Mouse (Mus musculus) G1E (cell line): Measurements from ENCODE around the gene Otud7b. TPM values are rescaled to one million over a fixed set of nuclear protein-coding genes. Genes with fewer than 3 reads are reported as not detected.
"Not testable (repeated sequence)": the region's sequence is repeated elsewhere in the genome, so short reads cannot be mapped to it uniquely, and the experiment has no call there.

ENCODE experiments used
- ATAC-seq: 2 replicates; pipeline ENCODE4 v1.8.0; 2016; ENCODE audit warnings: mild to moderate bottlenecking; ENCODE audit not compliant: insufficient number of reproducible peaks, poor library complexity, low FRiP score, severe bottlenecking; ENCODE audit errors: extremely low read depth
- DNase-seq: peaks from one replicate; pipeline ENCODE4 v3.0.0; 2012; ENCODE audit warnings: low spot score
- H3K27me3 ChIP-seq: 2 replicates; pipeline ENCODE4 v1.6.1; 2012; ENCODE audit warnings: mild to moderate bottlenecking, low read length, inconsistent platforms; ENCODE audit not compliant: insufficient read depth
- H3K36me3 ChIP-seq: replicated peaks from 2 replicates; pipeline ENCODE3; 2012; ENCODE audit warnings: mild to moderate bottlenecking, inconsistent platforms
- H3K4me1 ChIP-seq: 2 replicates; pipeline ENCODE4 v1.6.1; 2012; ENCODE audit warnings: low read depth, low read length, inconsistent platforms, mixed read lengths; ENCODE audit not compliant: insufficient read depth
- H3K4me3 ChIP-seq: 2 replicates; pipeline ENCODE4 v1.5.1; 2012; ENCODE audit warnings: low read depth, mild to moderate bottlenecking, inconsistent platforms, low read length, moderate library complexity, mixed read lengths
- H3K9me3 ChIP-seq: replicated peaks from 2 replicates; pipeline ENCODE4 v1.6.1; 2012; ENCODE audit warnings: inconsistent platforms
- CTCF ChIP-seq: IDR thresholded peaks from 2 replicates; pipeline ENCODE4 v1.5.1; 2012; ENCODE audit warnings: low read depth, low read length, inconsistent platforms, mixed read lengths
- GATA1 ChIP-seq: IDR thresholded peaks from 2 replicates; pipeline ENCODE4 v1.6.1; 2012; ENCODE audit warnings: borderline replicate concordance, low read length, inconsistent platforms, mixed read lengths
- GATA2 ChIP-seq: IDR thresholded peaks from 2 replicates; pipeline ENCODE4 v1.6.1; 2012; ENCODE audit warnings: low read depth, low read length, inconsistent platforms, borderline replicate concordance
- POLR2AphosphoS5 ChIP-seq: IDR thresholded peaks from 2 replicates; pipeline ENCODE4 v1.6.1; 2012; ENCODE audit warnings: low read depth, low read length, inconsistent platforms; ENCODE audit not compliant: insufficient replicate concordance
- TAL1 ChIP-seq: conservative IDR thresholded peaks from 2 replicates; pipeline ENCODE4 v1.6.1; 2012; ENCODE audit warnings: low read depth, low read length, inconsistent platforms, mixed read lengths
- polyA plus RNA-seq: library from polyadenylated mRNA; stranded (reverse); fragments of >175 nt; gene quantifications from 2 replicates; pipeline ENCODE4 v1.2.3, GENCODE M21; 2012
- total RNA-seq, 2 experiments: library from RNA; stranded (forward) in 1 of 2; stranded (reverse) in 1 of 2; fragments of 200-1000 nt in 1 of 2; fragments of >200 nt in 1 of 2; fragmentation: Nextera tagmentation in 1 of 2; gene quantifications; 2 replicates each; pipeline ENCODE4 v1.2.3; 2014 to 2017

Gene Otud7b
- total and polyA plus RNA-seq, 3 experiments, result 10.1 to 22.1 (median 11.8) TPM

DNA sequence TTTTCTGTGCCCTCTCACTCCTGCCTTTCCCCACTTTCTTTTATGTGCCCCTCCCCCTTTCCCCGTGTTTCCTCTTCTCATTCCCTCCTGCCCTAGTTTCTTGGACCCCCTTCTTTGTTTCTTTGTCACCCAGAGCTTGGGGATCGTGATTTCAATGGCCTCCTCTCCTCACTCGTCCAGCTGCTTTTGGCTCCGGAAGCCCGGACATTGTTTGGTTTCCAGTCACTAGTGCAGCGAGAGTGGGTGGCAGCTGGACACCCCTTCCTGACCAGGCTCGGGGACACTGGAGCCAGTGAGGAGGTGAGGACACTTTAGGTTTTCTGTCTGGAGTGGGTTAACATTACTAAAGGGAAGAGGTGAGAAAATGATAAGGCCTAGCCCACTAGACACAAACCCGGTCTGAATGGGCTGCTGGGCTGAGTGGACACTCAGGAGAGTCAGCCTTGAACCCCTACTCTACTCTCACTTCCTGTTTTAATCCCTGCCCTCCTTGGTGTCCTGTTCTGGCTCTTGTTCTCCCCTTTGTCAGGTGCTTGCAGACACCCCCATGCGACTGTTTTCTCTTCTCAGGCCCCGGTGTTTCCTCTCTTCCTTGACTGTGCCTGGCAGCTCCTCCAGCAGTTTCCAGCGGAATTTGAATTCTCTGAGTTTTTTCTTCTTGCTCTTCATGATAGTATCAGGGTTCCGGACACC lies 64.3 kb downstream of the Otud7b start:
- Histone ChIP-seq H3K27me3 (peaks cover 13% of the 10 kb centered on the region), H3K36me3 (peaks cover 31% of the 10 kb centered on the region), H3K9me3 (no peaks in the 10 kb centered on the region), H3K4me3 (no peak overlapping the region), H3K4me1 (peaks cover 25% of the 10 kb centered on the region)
- DNase-seq, result no peak
- TF ChIP-seq GATA1 (no peak), CTCF (no peak), GATA2 (no peak)
- ATAC-seq, result no peak

DNA sequence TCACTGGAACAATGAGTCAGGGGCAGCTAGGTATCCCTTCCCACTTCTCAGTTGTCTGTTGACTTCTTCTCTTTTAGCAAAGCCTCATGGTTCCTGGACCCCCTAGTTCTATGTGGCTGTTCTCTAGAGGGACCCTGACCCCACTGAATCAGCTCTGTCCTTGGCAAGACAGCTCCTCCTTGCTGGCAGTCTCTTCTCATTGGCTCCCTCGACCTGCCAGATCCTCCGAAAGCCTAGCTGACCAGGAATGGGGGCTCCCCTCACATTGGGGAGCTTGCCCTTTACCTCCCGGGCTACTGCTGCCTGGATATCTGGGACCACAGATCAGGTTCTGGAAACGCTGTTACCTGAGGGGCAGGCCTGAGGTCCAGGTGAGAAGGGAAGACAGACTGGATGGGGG lies 65.9 kb downstream of the Otud7b start:
- Histone ChIP-seq H3K4me3 (peak overlapping the region; percentile 31; the same call in 1 of the 2 replicates), H3K9me3 (no peaks in the 10 kb centered on the region), H3K27me3 (no peaks in the 10 kb centered on the region), H3K4me1 (peaks cover 41% of the 10 kb centered on the region), H3K36me3 (peaks cover 46% of the 10 kb centered on the region)
- TF ChIP-seq GATA2, result no peak
- TF ChIP-seq TAL1, result no peak
- TF ChIP-seq GATA1, result no peak
- TF ChIP-seq POLR2AphosphoS5, result no peak
- TF ChIP-seq CTCF, result no peak
- DNase-seq (no peak), ATAC-seq (no peak)

DNA sequence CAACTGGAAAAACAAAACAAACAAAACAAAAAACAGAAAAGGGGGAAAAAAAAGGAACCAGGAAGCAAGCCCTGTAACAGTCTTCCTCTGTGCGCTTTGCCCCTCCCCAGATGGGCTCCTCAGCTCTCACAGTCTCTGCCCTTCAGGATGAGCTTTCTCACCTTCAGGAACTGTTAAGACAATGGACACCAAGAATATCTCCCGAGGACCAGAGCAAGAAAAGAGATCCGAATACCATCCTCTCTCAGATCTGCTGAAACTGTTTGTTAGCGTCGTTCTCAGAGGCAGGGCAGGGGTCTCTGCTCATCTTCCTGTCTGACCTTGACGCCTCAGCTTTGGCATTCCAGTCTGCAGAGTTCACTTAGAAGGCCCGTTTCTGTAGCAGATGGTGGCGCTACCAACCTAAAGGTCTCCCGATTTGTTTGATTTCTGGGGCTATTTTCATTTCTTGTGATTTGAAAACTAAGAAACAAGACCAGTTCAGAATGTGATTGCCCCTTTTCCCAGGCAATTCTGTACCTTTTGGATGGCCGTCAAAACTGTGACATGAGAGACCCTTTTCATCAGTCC lies 66.7 kb downstream of the Otud7b start:
- TF ChIP-seq POLR2AphosphoS5 (no peak), TAL1 (no peak), GATA1 (no peak), CTCF (no peak), GATA2 (no peak)
- peak overlapping the region; percentile 94 for H3K4me3 ChIP-seq
- H3K4me1 ChIP-seq, result peaks cover 47% of the 10 kb centered on the region
- H3K27me3 ChIP-seq, result no peaks in the 10 kb centered on the region
- no peaks in the 10 kb centered on the region for H3K9me3 ChIP-seq
- ATAC-seq, result no peak
- H3K36me3 ChIP-seq, result peaks cover 53% of the 10 kb centered on the region
- DNase-seq, result no peak

- Histone ChIP-seq H3K36me3 (peaks cover 59% of the 10 kb centered on the region), H3K4me3 (peak overlapping the region; percentile 94), H3K9me3 (no peaks in the 10 kb centered on the region), H3K27me3 (no peaks in the 10 kb centered on the region), H3K4me1 (peaks cover 53% of the 10 kb centered on the region)
- no peak; the same call in 1 of the 2 replicates for ATAC-seq
- TF ChIP-seq GATA2, result no peak
- no peak for TF ChIP-seq CTCF
- no peak for TF ChIP-seq GATA1
- no peak for TF ChIP-seq TAL1
- no peak for TF ChIP-seq POLR2AphosphoS5
- no peak for DNase-seq
These were observed 67.4 kb downstream of the Otud7b start for GRCm38 (mm10) chr3:96171583-96172196.

DNA sequence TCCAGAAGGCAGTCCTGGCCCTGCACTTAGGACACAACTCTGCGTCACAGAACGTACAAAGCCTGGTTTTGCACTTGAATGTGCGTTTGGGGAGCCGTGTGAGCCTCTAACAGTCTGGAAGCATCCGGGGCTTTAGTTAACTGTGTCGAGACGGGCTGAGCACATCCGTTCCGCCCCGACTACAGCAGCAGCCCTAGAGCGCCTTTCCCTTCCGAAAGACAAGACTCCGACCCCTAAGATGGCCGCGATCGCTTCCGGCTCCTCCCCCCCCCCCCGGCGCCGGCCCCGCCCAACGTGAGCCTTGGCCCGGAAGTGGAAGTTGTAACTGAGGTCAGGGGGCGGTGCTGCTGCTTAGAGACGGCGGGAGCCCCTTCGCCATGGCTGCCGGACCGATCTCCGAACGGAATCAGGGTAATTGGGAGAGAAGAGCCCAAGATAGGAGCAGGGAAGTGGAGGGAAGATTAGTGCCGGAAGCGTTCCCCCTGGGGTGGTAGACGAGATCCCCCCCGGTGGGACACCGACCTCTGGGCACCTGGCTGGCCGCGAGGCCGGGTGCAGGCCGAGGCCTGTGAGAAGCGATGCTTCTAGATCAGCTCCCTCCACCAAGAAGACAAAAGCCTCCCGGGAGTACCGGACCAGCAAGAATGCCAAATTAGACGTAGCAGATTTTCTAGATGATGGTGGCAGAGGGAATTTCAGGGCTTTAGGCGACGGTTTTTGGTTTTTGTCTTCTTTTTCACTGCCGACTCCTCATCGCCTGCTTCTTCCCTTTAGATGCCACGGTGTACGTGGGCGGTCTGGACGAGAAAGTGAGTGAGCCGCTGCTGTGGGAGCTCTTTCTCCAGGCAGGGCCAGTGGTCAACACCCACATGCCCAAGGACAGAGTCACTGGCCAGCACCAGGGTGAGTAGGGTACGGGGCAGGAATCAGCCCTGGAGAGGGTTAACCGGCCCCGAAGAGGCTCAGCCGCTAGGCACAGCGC lies 68.2 kb downstream of the Otud7b start, which contains the start of gene Sf3b4:
Sf3b4 (plus strand) TSS at position 136 of the 982 bp plus-strand sequence.
- no peaks in the 10 kb centered on the region for H3K27me3 ChIP-seq
- no peak for TF ChIP-seq TAL1
- peaks cover 54% of the 10 kb centered on the region for H3K4me1 ChIP-seq
- no peaks in the 10 kb centered on the region for H3K9me3 ChIP-seq
- H3K4me3 ChIP-seq, result peak within 1 kb of the TSS; percentile 94
- ATAC-seq, result peak; percentile 74
- peaks cover 64% of the 10 kb centered on the region for H3K36me3 ChIP-seq
- peak; percentile 78 for DNase-seq

DNA sequence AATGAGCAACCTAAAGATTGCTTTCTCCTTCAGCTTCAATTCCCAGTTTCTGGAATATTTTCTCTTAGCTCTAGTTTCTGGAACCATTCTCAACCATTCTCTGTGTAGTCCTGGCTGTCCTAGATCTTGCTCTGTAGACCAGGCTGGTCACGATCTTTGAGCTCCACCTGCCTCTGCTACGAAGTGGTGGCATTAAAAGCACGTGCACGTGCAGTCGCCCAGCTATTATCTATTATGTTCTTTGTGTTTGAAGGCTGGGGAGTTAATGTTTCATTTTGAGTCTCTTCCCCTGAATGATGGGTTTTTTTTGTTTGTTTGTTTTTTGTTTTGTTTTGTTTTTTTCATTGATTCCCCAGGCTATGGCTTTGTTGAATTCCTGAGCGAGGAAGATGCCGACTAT lies 68.9 kb downstream of the Otud7b start:
- no peaks in the 10 kb centered on the region for H3K27me3 ChIP-seq
- no peak for DNase-seq
- no peaks in the 10 kb centered on the region for H3K9me3 ChIP-seq
- no peak for ATAC-seq
- peak overlapping the region; percentile 94 for H3K4me3 ChIP-seq
- H3K36me3 ChIP-seq, result peaks cover 67% of the 10 kb centered on the region
- peaks cover 54% of the 10 kb centered on the region for H3K4me1 ChIP-seq
- TF ChIP-seq GATA2 (no peak), POLR2AphosphoS5 (no peak), TAL1 (no peak), CTCF (no peak), GATA1 (no peak)

- not testable (repeated sequence) for ATAC-seq, DNase-seq, H3K9me3 ChIP-seq, H3K27me3 ChIP-seq
- peak overlapping the region; percentile 71 for H3K4me3 ChIP-seq
- peaks cover 51% of the 10 kb centered on the region for H3K4me1 ChIP-seq
- peaks cover 67% of the 10 kb centered on the region for H3K36me3 ChIP-seq
These were observed 69.7 kb downstream of the Otud7b start for GRCm38 (mm10) chr3:96174042-96174441.
